Comparison of ENCODE assay signal across 14 mouse cellular contexts in the genomic region with DNA sequence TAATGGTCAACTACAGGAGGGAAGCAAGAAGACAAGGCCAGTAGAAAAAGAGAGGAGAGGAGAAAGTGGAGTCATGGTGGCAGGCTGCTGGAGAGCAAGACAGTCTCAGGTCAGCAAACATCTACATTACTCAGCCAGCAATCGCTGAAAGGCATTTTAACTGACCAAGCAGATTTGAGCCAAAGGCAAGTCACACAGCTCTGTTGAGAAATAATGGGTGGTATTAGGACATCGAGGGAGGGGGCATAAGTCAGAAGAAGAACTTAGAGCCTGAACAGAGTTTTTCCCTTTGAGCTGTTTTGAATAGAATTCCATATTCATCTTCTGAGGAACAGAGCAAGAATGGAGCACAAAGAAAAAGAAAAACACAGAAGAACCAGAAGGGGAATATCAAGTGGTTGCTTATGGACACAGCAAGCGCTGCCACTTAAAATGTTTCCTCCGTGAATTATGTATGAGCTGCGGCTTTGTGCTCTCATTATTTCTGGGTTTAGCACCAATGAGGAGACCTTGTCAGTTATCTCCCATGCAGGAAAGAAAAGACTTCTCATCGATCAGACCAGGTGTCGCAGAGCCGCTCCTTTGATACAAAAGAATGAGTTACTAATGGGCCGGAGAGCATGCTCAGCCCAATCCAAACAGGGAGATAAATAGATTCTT.
DNase-seq lines count a peak whose midpoint lies in the region; ATAC-seq lines count a peak whose summit lies in the region.
"Had no signal": no experiment of that assay in that cellular context is flagged by ENCODE, and none has a peak within 500 bp of the region (broad histone marks: within the 10 kb centered on the region; RNA-seq: fewer than 3 reads in every experiment).

No protein-coding gene starts in this region.

- no peak overlapping the region for H3K27ac ChIP-seq in neural tube, embryonic 12.5 days
- no peak overlapping the region for H3K27ac ChIP-seq in neural tube, embryonic 15.5 days (replicated peaks)
- no peak overlapping the region; the same call in 1 of the 2 replicates for H3K27ac ChIP-seq in hindbrain, embryonic 12.5 days
- H3K27ac ChIP-seq in midbrain, embryonic 12.5 days (replicated peaks) = peak overlapping the region; percentile 64
- H3K27ac ChIP-seq: kidney, postnatal 0 days had no signal

- no peak overlapping the region for H3K4me3 ChIP-seq in neural tube, embryonic 12.5 days
- no peak overlapping the region for H3K4me3 ChIP-seq in neural tube, embryonic 15.5 days (replicated peaks)
- no peak overlapping the region for H3K4me3 ChIP-seq in hindbrain, embryonic 12.5 days
- no peak overlapping the region for H3K4me3 ChIP-seq in midbrain, embryonic 12.5 days

- DNase-seq in testis, postnatal 10 days (ENCODE audit: low spot score) = no peak
- no peak for DNase-seq in right cerebral cortex, postnatal 25 days
- DNase-seq in adrenal gland, postnatal 10 days = no peak
- DNase-seq: B cell, adult 2 months; cerebellum, adult 11-12 months; layer of hippocampus, adult 9-11 months; liver; right cerebral cortex, postnatal 4 days; thymus, postnatal 36 days had no signal

- no peaks in the 10 kb centered on the region for H3K4me1 ChIP-seq in neural tube, embryonic 12.5 days
- H3K4me1 ChIP-seq in neural tube, embryonic 15.5 days = no peaks in the 10 kb centered on the region
- H3K4me1 ChIP-seq in hindbrain, embryonic 12.5 days = peaks cover 6% of the 10 kb centered on the region; the same call in 1 of the 2 replicates
- H3K4me1 ChIP-seq in midbrain, embryonic 12.5 days = peaks cover 12% of the 10 kb centered on the region

- no peak overlapping the region for H3K9ac ChIP-seq in neural tube, embryonic 12.5 days
- H3K9ac ChIP-seq in neural tube, embryonic 15.5 days (replicated peaks) = no peak overlapping the region
- H3K9ac ChIP-seq in hindbrain, embryonic 12.5 days = no peak overlapping the region
- no peak overlapping the region for H3K9ac ChIP-seq in midbrain, embryonic 12.5 days (replicated peaks)

- H3K4me2 ChIP-seq in neural tube, embryonic 12.5 days (replicated peaks) = no peak overlapping the region
- H3K4me2 ChIP-seq in neural tube, embryonic 15.5 days = no peak overlapping the region
- H3K4me2 ChIP-seq in hindbrain, embryonic 12.5 days (replicated peaks) = peak overlapping the region; percentile 14; the same call in 1 of the 2 replicates
- 0 out of 2 replicates have a peak overlapping the region, but pooled peaks have one; percentile 18 for H3K4me2 ChIP-seq in midbrain, embryonic 12.5 days (replicated peaks)

- H3K36me3 ChIP-seq in neural tube, embryonic 12.5 days = no peaks in the 10 kb centered on the region
- H3K36me3 ChIP-seq in neural tube, embryonic 15.5 days = no peaks in the 10 kb centered on the region
- no peaks in the 10 kb centered on the region for H3K36me3 ChIP-seq in hindbrain, embryonic 12.5 days
- no peaks in the 10 kb centered on the region for H3K36me3 ChIP-seq in midbrain, embryonic 12.5 days

- ATAC-seq in neural tube, embryonic 12.5 days (ENCODE audit: low FRiP score, low read depth) = peak; percentile 56; the same call in 1 of the 2 replicates
- no peak for ATAC-seq in neural tube, embryonic 15.5 days (ENCODE audit: low FRiP score)
- ATAC-seq in hindbrain, embryonic 12.5 days (ENCODE audit: low FRiP score) = peak; percentile 78
- peak; percentile 88 for ATAC-seq in midbrain, embryonic 12.5 days (ENCODE audit: low FRiP score, low read depth)

- no peaks in the 10 kb centered on the region for H3K27me3 ChIP-seq in neural tube, embryonic 12.5 days (replicated peaks)
- no peaks in the 10 kb centered on the region for H3K27me3 ChIP-seq in neural tube, embryonic 15.5 days (replicated peaks)
- no peaks in the 10 kb centered on the region for H3K27me3 ChIP-seq in hindbrain, embryonic 12.5 days
- H3K27me3 ChIP-seq in midbrain, embryonic 12.5 days = no peaks in the 10 kb centered on the region

- no peaks in the 10 kb centered on the region for H3K9me3 ChIP-seq in neural tube, embryonic 12.5 days
- H3K9me3 ChIP-seq in neural tube, embryonic 15.5 days (replicated peaks) = no peaks in the 10 kb centered on the region
- no peaks in the 10 kb centered on the region for H3K9me3 ChIP-seq in hindbrain, embryonic 12.5 days (replicated peaks)
- H3K9me3 ChIP-seq in midbrain, embryonic 12.5 days = no peaks in the 10 kb centered on the region

- WGBS in neural tube, embryonic 12.5 days = 46% methylated on average over 9 of the region's 9 CpGs
- WGBS in neural tube, embryonic 15.5 days = 32% methylated on average over 9 of the region's 9 CpGs
- whole genome bisulfite sequencing in hindbrain, embryonic 12.5 days = 31% methylated on average over 9 of the region's 9 CpGs
- 30% methylated on average over 9 of the region's 9 CpGs for WGBS in midbrain, embryonic 12.5 days

Comparison
In these comparisons a context has a peak if more than half of its experiments do, and no peak if none do; other contexts are left out.
1. H3K4me2 ChIP-seq: peak in hindbrain, embryonic 12.5 days (single experiment) and midbrain, embryonic 12.5 days (single experiment); none in neural tube, embryonic 12.5 days (single experiment) and neural tube, embryonic 15.5 days (single experiment).